Mouse (Mus musculus): ENCODE measurements around the gene Zkscan3.

GRCm38 (mm10) chr13:21362621-21363248, 39.8 kb downstream of the Zkscan3 start, which contains the start of gene Zscan12:
- TF ChIP-seq CTCF (IDR thresholded peaks at IDR 0.05; ENCODE audit: extremely low read depth, insufficient read length, insufficient replicate concordance, low read depth, low read length) (no peak), POLR2A (IDR thresholded peaks at IDR 0.05; ENCODE audit: low read depth, low read length) (peak; percentile 75)

Measured in small intestine, adult 2 months (tissue).